Mouse (Mus musculus) liver, embryonic 13.5 days (tissue): ENCODE data around the gene Nkain2. TPM values are rescaled to one million over a fixed set of nuclear protein-coding genes. Genes with fewer than 3 reads are reported as not detected.
A peak's percentile ranks its signal among the peaks of the same experiment; 100 is the strongest.

Experiments used
- ATAC-seq: fragments of 200-750 bp; cut with Nextera tagmentation; 2 replicates; pipeline ENCODE4 v1.8.0; 2017; ENCODE audit warnings: low read depth, mild to moderate bottlenecking, moderate number of reproducible peaks, moderate library complexity
- DNase-seq: peaks from one replicate; pipeline ENCODE4 v3.0.0; 2022
- H3K27ac ChIP-seq: fragments of 300-500 bp; sonication (generic); 2 replicates; pipeline ENCODE4 v1.5.1; 2015; ENCODE audit warnings: moderate library complexity, mild to moderate bottlenecking, inconsistent platforms
- H3K27me3 ChIP-seq: fragments of 300-500 bp; sonication (generic); 2 replicates; pipeline ENCODE4 v1.6.1; 2015; ENCODE audit warnings: mild to moderate bottlenecking, inconsistent platforms
- H3K36me3 ChIP-seq: fragments of 300-500 bp; sonication (generic); 2 replicates; pipeline ENCODE4 v1.6.1; 2015; ENCODE audit warnings: mild to moderate bottlenecking, inconsistent platforms
- H3K4me1 ChIP-seq: fragments of 300-500 bp; sonication (generic); replicated peaks from 2 replicates; pipeline ENCODE4 v1.6.1; 2015; ENCODE audit warnings: inconsistent platforms
- H3K4me2 ChIP-seq: fragments of 300-500 bp; sonication (generic); 2 replicates; pipeline ENCODE4 v1.6.1; 2015; ENCODE audit warnings: inconsistent platforms, mild to moderate bottlenecking, moderate library complexity
- H3K4me3 ChIP-seq: fragments of 300-500 bp; sonication (generic); replicated peaks from 2 replicates; pipeline ENCODE4 v1.5.1; 2015; ENCODE audit warnings: mild to moderate bottlenecking, inconsistent platforms
- H3K9ac ChIP-seq: fragments of 300-500 bp; sonication (generic); 2 replicates; pipeline ENCODE4 v1.6.1; 2015; ENCODE audit warnings: mild to moderate bottlenecking, inconsistent platforms
- H3K9me3 ChIP-seq: fragments of 300-500 bp; sonication (generic); replicated peaks from 2 replicates; pipeline ENCODE4 v1.6.1; 2016; ENCODE audit warnings: inconsistent platforms
- WGBS: fragments of 180-500 bp; shearing (Covaris S2); methylation state at CpG from one replicate; pipeline ENCODE4 v1.1.7; 2015; ENCODE audit not compliant: insufficient replicate concordance; 5-methylcytosine and 5-hydroxymethylcytosine counted together
- polyA plus RNA-seq: library from polyadenylated mRNA; unstranded; fragments of >200 nt; fragmentation: Nextera tagmentation; extraction: Ambion mirVana; gene quantifications from 2 replicates; pipeline ENCODE4 v1.2.1, GENCODE M21; 2015

Gene Nkain2
- polyA plus RNA-seq, 1 experiment from 2014 or later, result 0.09 TPM

DNA sequence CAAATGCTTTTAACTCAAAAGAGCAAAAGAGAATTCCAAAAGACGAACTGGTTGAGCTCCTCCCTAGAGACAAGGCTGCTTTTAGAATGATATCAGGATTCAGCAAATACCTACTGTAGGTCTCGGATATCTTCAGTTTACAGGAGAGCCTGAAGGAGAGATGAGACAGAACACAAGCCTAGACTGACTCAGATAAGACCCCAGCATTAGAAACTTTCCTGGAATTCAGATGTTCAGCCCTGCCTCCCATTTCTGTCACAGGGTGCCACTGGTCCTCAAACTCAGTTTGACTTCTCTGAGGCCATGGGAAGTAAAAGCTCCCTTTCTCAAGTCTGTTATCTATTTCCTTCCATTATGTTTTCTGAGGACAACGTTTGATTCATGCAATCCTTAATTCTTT lies 332.6 kb downstream of the Nkain2 start:
- 30% methylated on average over 3 of the region's 3 CpGs for WGBS
- Histone ChIP-seq H3K4me2 (no peak overlapping the region), H3K27me3 (no peaks in the 10 kb centered on the region), H3K36me3 (no peaks in the 10 kb centered on the region), H3K9me3 (no peaks in the 10 kb centered on the region), H3K9ac (no peak overlapping the region), H3K4me3 (no peak overlapping the region), H3K27ac (peak overlapping the region; percentile 29; the same call in 1 of the 2 replicates), H3K4me1 (no peaks in the 10 kb centered on the region)
- DNase-seq (peak; percentile 24), ATAC-seq (peak; percentile 97)

GRCm38 (mm10) chr10:32536057-32536456 lies 354.2 kb downstream of the Nkain2 start:
- H3K9ac ChIP-seq, result no peak overlapping the region
- no peak overlapping the region for H3K27ac ChIP-seq
- H3K9me3 ChIP-seq, result no peaks in the 10 kb centered on the region
- no peaks in the 10 kb centered on the region for H3K36me3 ChIP-seq
- WGBS, result 68% methylated on average over 1 of the region's 1 CpGs
- H3K4me1 ChIP-seq, result no peaks in the 10 kb centered on the region
- DNase-seq, result no peak
- H3K27me3 ChIP-seq, result no peaks in the 10 kb centered on the region
- no peak overlapping the region for H3K4me2 ChIP-seq
- no peak overlapping the region for H3K4me3 ChIP-seq
- no peak for ATAC-seq

- 60% methylated on average over 1 of the region's 1 CpGs for whole genome bisulfite sequencing
Measured at GRCm38 (mm10) chr10:32510821-32511220, 379.4 kb downstream of the Nkain2 start.

DNA sequence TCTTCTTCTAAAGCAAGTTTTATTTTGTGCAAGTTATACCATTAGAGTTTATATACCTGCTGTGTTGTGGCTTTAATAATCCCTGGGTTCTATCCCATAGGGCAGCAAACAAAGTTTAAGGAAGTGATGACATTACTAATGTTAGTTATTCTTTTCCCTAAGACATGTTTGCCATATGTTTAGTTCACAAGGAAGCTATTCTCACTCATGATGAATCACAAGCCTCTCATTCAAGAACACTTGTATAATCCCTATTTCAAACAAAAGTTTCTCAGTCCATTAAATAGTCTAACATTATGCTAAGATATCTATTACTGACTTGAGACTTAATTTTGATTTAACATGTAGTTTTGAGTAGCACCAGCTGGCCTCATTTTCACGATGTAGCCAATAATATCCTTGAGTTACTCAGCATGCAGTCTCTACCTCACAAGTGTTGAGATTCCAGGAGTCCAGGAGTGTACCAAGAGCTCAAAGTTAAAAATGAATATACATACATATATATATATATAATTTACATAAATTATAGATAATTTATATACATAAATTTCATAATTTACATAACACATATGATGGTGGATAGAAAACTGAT lies 395.6 kb downstream of the Nkain2 start:
- Histone ChIP-seq H3K4me2 (no peak overlapping the region), H3K4me1 (no peaks in the 10 kb centered on the region), H3K9ac (no peak overlapping the region), H3K9me3 (no peaks in the 10 kb centered on the region), H3K27ac (no peak overlapping the region), H3K27me3 (no peaks in the 10 kb centered on the region), H3K4me3 (no peak overlapping the region), H3K36me3 (no peaks in the 10 kb centered on the region)
- 56% methylated on average over 1 of the region's 1 CpGs for WGBS
- DNase-seq, result no peak
- no peak for ATAC-seq

More at GRCm38 (mm10) chr10:32510821-32511220, 379.4 kb downstream of the Nkain2 start:
- no peak for ATAC-seq
- Histone ChIP-seq H3K27ac (no peak overlapping the region), H3K27me3 (no peaks in the 10 kb centered on the region), H3K9ac (no peak overlapping the region), H3K4me3 (no peak overlapping the region), H3K36me3 (no peaks in the 10 kb centered on the region), H3K4me1 (no peaks in the 10 kb centered on the region), H3K9me3 (no peaks in the 10 kb centered on the region), H3K4me2 (no peak overlapping the region)
- no peak for DNase-seq

GRCm38 (mm10) chr10:32493600-32493999 lies 396.7 kb downstream of the Nkain2 start:
- Histone ChIP-seq H3K9me3 (no peaks in the 10 kb centered on the region), H3K4me2 (no peak overlapping the region), H3K27me3 (no peaks in the 10 kb centered on the region), H3K4me1 (no peaks in the 10 kb centered on the region), H3K9ac (no peak overlapping the region), H3K4me3 (no peak overlapping the region), H3K27ac (no peak overlapping the region), H3K36me3 (no peaks in the 10 kb centered on the region)
- DNase-seq, result no peak
- no peak for ATAC-seq
- 32% methylated on average over 1 of the region's 1 CpGs for WGBS

DNA sequence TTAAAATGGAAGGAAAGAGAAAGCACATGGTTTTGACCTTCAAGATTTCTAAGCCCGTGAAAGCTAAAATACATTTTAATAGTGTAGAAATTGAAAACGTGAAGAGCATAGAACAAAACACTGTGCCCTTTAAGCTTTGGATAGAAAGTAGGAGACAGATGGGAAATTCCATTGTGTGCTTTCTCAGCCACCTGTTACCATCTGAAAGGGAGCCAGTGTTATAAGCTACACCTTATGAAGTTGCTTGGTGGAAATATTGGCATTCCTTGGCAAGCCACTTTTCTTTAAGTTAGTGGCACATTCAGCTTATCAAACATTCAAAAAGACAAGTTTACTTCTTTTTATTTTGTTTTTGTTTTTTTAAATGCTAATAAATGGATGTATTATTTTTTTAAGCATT lies 427.5 kb downstream of the Nkain2 start:
- H3K9ac ChIP-seq, result no peak overlapping the region
- no peaks in the 10 kb centered on the region for H3K36me3 ChIP-seq
- H3K4me1 ChIP-seq, result no peaks in the 10 kb centered on the region
- ATAC-seq (no peak), DNase-seq (no peak)
- no peaks in the 10 kb centered on the region for H3K9me3 ChIP-seq
- no peak overlapping the region for H3K27ac ChIP-seq
- 64% methylated on average over 2 of the region's 2 CpGs for WGBS
- no peak overlapping the region for H3K4me2 ChIP-seq
- H3K27me3 ChIP-seq, result no peaks in the 10 kb centered on the region
- no peak overlapping the region for H3K4me3 ChIP-seq

GRCm38 (mm10) chr10:32439932-32440519 lies 450.2 kb downstream of the Nkain2 start:
- no peak overlapping the region for H3K27ac ChIP-seq
- H3K4me1 ChIP-seq, result no peaks in the 10 kb centered on the region
- no peaks in the 10 kb centered on the region for H3K9me3 ChIP-seq
- ATAC-seq (no peak), DNase-seq (no peak)
- no peak overlapping the region for H3K9ac ChIP-seq
- H3K36me3 ChIP-seq, result no peaks in the 10 kb centered on the region
- WGBS, result 66% methylated on average over 3 of the region's 3 CpGs
- no peaks in the 10 kb centered on the region for H3K27me3 ChIP-seq
- no peak overlapping the region for H3K4me3 ChIP-seq
- no peak overlapping the region for H3K4me2 ChIP-seq

DNA sequence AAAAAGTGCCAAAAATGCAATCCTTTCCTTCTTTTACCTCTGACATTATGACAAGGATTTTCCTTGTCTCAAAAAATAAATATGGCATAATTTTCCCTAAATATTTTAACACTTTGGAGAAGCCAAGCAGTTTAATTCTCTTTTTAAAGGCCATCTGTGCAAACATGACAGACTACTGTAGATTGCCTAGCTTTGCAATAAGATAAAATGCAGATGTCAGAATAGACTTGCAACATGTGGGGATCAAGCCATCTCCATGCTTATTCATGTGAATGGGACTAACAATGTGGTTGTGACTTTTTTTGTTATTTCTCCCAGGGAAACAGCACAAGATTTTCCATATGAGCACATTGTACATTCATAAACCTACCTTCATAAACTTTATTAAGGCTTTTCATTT lies 476.0 kb downstream of the Nkain2 start:
- no peak for ATAC-seq
- Histone ChIP-seq H3K36me3 (no peaks in the 10 kb centered on the region), H3K27ac (no peak overlapping the region), H3K9ac (no peak overlapping the region), H3K27me3 (no peaks in the 10 kb centered on the region), H3K4me3 (no peak overlapping the region), H3K4me2 (no peak overlapping the region), H3K9me3 (no peaks in the 10 kb centered on the region), H3K4me1 (no peaks in the 10 kb centered on the region)
- DNase-seq, result no peak

DNA sequence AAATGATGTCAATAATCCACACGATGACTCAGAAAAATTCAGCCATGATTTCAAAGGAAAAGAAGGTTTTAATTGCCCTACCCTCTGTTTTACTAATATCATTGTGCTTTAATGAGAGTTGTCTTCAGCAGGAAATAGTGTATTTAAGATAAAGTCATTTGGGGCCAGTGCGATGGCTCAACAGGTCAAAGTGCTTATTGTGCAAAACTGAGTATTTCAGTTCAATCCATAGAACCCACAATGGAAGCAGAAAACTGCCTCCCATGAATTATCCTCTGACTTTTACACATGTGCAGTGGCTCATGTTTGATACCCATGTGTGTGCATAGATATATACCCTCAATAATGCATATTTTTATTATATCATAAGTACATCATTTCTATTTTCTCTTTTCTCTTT lies 478.9 kb downstream of the Nkain2 start:
- Histone ChIP-seq H3K27me3 (no peaks in the 10 kb centered on the region), H3K9me3 (no peaks in the 10 kb centered on the region), H3K4me1 (no peaks in the 10 kb centered on the region), H3K4me2 (no peak overlapping the region), H3K9ac (no peak overlapping the region), H3K36me3 (no peaks in the 10 kb centered on the region), H3K27ac (no peak overlapping the region), H3K4me3 (no peak overlapping the region)
- no peak for DNase-seq
- WGBS, result 64% methylated on average over 2 of the region's 2 CpGs
- ATAC-seq, result no peak

DNA sequence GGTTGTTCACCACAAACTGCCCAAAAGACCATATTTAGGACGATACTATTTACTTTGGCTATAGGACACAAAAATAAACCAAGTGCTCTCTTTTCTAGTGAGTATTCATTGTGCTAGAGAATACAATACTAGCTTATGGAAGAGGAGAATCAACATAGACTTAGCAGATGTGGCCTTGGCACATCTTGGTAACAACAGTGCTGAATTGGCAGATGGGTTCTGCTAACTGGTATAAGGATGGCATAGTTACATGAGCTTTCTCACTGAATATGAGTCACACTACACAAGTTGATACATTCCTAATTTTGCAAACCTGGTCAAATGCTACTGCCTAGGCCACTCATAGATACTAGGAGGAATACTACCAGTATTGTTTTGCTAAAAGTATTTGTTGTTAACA lies 489.3 kb downstream of the Nkain2 start:
- Histone ChIP-seq H3K9ac (no peak overlapping the region), H3K36me3 (no peaks in the 10 kb centered on the region), H3K4me1 (no peaks in the 10 kb centered on the region), H3K27ac (no peak overlapping the region), H3K27me3 (no peaks in the 10 kb centered on the region), H3K4me3 (no peak overlapping the region), H3K4me2 (no peak overlapping the region), H3K9me3 (no peaks in the 10 kb centered on the region)
- ATAC-seq (no peak), DNase-seq (no peak)
- 50% methylated on average over 1 of the region's 1 CpGs for WGBS

DNA sequence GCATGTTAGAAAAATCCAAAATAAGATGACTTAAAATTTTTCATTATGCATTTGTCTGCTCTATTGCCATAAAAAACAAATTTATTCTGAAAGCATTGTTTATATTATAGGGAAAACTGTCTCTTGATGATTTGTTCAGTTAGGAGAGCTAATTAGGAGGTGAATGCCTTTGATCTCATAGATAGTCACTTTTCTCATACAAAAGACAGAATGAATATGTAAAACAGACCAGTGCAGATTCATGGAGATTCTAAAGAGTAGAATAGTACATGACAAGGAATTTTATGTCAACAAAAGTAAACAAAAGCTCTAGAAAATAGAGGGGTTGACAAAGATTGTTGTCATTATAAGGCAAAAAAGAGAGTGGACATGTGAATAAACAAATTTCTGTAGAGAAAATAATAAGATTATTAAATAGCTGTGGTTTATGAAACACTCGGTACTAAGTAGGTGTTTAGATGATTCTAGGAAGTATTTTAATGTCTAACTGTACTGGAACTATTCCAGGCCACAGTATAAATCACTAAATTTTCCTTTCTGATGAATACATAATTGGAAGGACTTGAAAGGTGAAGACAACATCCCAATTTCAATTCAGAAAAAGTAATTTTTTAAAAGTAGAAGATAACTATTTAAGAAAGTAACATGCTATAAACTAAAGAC lies 496.3 kb downstream of the Nkain2 start:
- no peak for ATAC-seq
- no peak overlapping the region for H3K4me3 ChIP-seq
- no peaks in the 10 kb centered on the region for H3K36me3 ChIP-seq
- 52% methylated on average over 1 of the region's 1 CpGs for WGBS
- no peak overlapping the region for H3K27ac ChIP-seq
- no peak overlapping the region for H3K4me2 ChIP-seq
- H3K27me3 ChIP-seq, result no peaks in the 10 kb centered on the region
- no peak overlapping the region for H3K9ac ChIP-seq
- no peak for DNase-seq
- H3K9me3 ChIP-seq, result no peaks in the 10 kb centered on the region
- no peaks in the 10 kb centered on the region for H3K4me1 ChIP-seq

DNA sequence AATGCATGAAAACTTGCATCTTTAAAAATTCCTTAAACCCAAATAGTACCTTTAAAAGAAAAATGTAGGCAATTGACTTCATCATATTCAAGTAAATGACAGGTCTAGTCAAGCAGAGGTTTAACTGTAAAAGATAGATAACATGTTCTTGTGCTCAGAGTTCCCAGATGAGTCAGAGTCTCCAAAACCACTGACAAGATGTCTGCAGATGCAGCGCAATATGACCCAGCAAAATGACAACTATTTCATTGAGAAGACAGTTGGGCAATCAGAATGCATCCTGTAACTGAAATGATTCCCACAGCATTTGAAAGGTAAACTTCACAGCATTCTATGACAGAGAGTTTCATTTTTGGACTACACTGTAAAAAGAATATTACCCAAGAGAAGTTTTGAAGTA lies 496.9 kb downstream of the Nkain2 start:
- H3K4me2 ChIP-seq, result no peak overlapping the region
- no peak for ATAC-seq
- H3K4me3 ChIP-seq, result no peak overlapping the region
- H3K27me3 ChIP-seq, result no peaks in the 10 kb centered on the region
- H3K9me3 ChIP-seq, result no peaks in the 10 kb centered on the region
- DNase-seq, result no peak
- H3K9ac ChIP-seq, result no peak overlapping the region
- no peak overlapping the region for H3K27ac ChIP-seq
- no peaks in the 10 kb centered on the region for H3K4me1 ChIP-seq
- WGBS, result 39% methylated on average over 1 of the region's 1 CpGs
- no peaks in the 10 kb centered on the region for H3K36me3 ChIP-seq
